Mouse (Mus musculus) adrenal gland (tissue): ENCODE measurements at regions not wholly inside any gene's neighbourhood (a gene's known extent, or its start where the extent isn't known, plus 50 kb on each side); places are given as distances from the start of the nearest gene placed in this dataset.
"Not testable (repeated sequence)": the region's sequence is repeated elsewhere in the genome, so short reads cannot be mapped to it uniquely, and the experiment has no call there.

ENCODE experiments used
- intact Hi-C: fragments of 180-260 bp; cut with DNase I; formaldehyde crosslinking; loops from one replicate; pipeline ENCODE4 v1.15.1; 2025

GRCm38 (mm10) chr7:111969198-111969887, 54.0 kb upstream of the Usp47 start:
- intact Hi-C loops = loop anchor here (2.0 to 10.0 kb wide), 5 partner anchors 97 to 917 kb away; no protein-coding TSS in a partner anchor

DNA sequence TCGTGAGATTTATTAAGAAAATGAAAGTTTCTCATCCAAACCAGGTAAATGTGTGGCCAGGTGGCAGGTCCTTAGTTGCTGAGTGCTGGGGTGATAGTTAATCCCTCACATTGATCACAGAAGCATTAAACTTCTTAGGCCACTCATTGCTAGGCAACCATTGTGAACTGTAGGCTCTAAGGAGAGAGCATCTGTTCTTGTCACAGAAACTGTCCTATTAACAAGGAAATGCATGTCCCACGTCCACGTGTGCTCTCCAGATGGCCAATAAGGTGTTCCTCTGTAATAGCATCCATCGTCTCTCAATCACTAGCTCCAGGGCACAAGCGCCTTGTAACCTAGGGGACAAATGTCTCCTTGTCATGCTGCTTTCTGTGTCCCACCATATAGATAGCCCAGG, 55.0 kb upstream of the Usp47 start:
- intact Hi-C loops = loop anchor here (2.0 to 10.0 kb wide), 5 partner anchors 96 to 916 kb away; no protein-coding TSS in a partner anchor

- intact Hi-C loops = loop anchor here (5.0 to 10.0 kb wide), 3 partner anchors 94 to 914 kb away; no protein-coding TSS in a partner anchor
Observed at GRCm38 (mm10) chr7:111966716-111967115, 56.6 kb upstream of the Usp47 start.

DNA sequence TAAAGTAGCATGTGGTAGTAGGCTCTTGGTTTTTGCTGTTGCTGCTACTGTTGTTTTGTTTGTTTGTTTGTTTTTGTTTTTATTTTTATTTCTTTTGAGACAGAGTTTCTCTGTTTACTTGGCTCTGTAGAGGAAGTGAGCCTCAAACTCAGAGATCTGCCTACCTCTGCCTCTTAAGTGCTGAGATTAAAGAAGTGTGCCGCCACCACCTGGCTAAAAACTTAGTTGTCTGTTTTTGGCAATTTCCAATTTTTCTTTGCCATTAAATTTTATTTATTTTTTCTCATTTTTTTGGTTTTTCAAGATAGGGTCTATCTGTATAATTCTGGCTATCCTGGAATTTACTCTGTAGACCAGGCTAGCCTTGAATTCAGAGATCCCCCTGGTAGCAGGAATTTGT, 59.3 kb upstream of the Usp47 start:
- intact Hi-C loops = loop anchor here (10.0 kb wide), 1 partner anchor 629 kb away; no protein-coding TSS in a partner anchor

DNA sequence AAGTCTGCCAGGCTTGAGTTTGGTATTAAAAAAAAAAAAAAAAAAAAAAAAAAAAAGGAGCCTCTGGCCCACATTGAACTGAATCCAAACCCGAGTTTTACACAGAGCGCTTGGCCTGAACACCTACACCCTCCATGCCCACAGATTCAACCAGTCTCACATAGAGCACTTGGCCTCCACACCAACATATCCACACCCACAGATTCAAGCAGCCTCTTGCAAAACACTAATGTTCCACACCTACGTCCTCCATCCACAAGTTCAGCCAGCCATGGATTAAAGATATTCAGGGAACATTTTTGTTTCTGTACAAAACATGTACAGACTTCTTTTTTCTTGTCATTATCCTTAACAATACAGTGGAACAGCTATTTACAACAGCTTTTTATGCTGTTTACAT, 63.3 kb upstream of the Usp47 start:
- intact Hi-C loops = loop anchor here (10.0 kb wide), 1 partner anchor 625 kb away; no protein-coding TSS in a partner anchor

GRCm38 (mm10) chr7:111956671-111957070, 66.6 kb upstream of the Usp47 start:
- intact Hi-C loops = no loop called here

- intact Hi-C loops = no loop called here
Observed at GRCm38 (mm10) chr7:111939631-111940030, 83.7 kb upstream of the Usp47 start.

GRCm38 (mm10) chr7:111937547-111937946, 85.8 kb upstream of the Usp47 start:
- intact Hi-C loops = no loop called here

GRCm38 (mm10) chr7:111937102-111937501, 86.2 kb upstream of the Usp47 start:
- intact Hi-C loops = no loop called here

GRCm38 (mm10) chr7:111932725-111933124, 90.6 kb upstream of the Usp47 start:
- intact Hi-C loops = no loop called here

- intact Hi-C loops = no loop called here
Observed at GRCm38 (mm10) chr7:111919961-111920360, 103.3 kb upstream of the Usp47 start.

DNA sequence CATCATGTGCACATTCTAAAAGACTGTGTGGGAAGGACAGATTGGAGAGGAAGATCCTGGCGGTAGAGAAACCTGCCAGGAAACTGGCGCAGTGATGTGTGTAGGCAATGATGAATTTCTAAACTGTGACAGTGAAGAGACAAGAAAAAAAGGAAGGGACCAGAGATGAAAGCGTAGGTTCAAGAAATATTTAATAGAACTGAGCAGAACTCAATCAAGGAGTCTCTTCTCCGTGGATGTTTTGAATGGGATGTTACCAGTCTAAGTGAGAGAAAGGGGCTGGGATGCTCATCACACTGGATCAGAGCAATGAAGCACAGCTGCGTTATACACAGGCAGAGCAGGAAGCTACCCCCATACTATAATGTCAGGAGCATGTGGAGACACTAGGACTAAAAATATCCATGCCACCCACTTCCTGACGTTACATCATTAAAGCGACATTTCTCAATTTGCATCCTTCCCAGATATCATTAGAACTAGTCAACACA, 119.5 kb upstream of the Usp47 start:
- intact Hi-C loops = no loop called here

DNA sequence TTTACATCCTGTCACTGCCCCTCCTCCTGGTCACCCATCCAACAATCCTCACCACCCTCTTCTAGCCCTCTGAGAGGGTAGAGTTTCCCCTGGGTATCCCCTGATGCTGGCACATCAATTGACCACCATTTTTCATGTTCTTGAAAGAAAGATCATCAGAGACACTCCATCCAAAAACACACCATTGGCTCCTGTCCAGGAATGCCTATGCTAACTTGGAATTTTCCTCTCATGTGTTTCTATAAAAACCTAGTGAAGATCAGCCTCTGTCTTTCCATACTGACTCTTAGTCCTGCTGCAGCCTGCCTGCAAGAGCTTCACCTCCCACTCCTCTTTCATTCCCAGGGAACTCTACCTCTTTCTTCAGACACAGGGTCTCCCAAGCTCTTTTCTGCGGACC, 117.2 kb upstream of the Galnt18 start:
- intact Hi-C loops = no loop called here

GRCm38 (mm10) chr7:111896255-111896654, 116.5 kb upstream of the Galnt18 start:
- intact Hi-C loops = no loop called here

GRCm38 (mm10) chr7:111882991-111883390, 103.2 kb upstream of the Galnt18 start:
- intact Hi-C loops = no loop called here

- intact Hi-C loops = no loop called here
Observed at GRCm38 (mm10) chr7:111880067-111880675, 100.4 kb upstream of the Galnt18 start.

DNA sequence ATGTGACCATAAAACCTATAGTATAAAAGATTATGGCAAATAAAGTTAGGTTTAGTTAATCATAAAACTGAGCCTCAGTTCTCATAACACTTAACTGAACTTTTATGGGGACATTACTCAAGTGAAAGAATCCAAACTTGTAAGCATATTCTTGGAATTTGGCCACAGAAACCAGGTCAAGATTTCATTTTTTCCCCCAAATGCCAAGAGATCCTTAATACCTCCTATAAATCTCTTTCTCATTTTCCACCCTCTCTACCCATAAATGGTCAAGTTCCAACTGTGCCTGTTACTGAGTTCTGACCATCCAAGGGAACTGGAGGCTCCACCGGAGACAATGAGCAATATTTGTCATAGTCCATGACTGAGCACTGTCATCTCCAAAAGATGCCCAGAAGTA, 97.8 kb upstream of the Galnt18 start:
- intact Hi-C loops = no loop called here

DNA sequence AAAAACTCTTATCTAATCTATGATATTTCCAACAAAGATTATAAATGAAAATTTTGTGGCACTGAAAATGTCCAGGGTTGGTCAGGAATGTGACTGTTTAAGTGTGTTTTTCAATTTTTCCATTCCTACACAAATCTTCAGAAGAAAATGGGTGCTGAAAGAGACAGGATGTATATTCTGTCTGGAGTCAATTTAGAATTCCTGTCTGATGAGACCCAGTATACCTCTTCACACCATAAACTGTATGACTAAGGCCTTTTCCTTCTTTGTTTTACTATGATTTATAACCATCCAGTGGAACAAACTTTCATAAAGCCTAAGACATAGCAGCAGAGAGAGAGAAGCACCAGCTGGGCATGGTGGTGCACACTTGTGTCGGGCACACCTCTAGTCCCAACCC, 96.2 kb upstream of the Galnt18 start:
- intact Hi-C loops = no loop called here

- intact Hi-C loops = loop anchor here (10.0 kb wide), 1 partner anchor 425 kb away; no protein-coding TSS in a partner anchor
Observed at GRCm38 (mm10) chr7:111869337-111869736, 89.6 kb upstream of the Galnt18 start.

DNA sequence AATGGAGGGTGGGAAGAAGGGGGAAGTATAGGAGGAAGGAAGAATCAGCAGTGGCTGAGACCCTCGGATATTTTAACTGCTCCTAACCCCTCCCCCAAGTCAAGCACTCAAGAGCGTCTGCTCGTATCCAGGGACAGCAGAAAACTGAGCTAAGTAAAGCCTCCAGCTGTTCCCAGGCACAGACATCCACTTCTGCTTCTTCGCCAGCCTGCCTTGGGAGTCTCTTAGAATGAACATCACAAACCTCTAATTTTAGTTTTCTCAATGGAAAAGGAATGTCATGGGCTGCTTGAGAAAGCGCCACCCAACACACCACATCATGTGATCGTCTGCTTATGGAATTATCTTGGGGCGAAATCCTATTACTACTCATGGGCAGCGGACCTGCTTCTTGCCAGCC, 83.3 kb upstream of the Galnt18 start:
- intact Hi-C loops = loop anchor here (10.0 kb wide), 1 partner anchor 418 kb away; no protein-coding TSS in a partner anchor

- intact Hi-C loops = not testable (repeated sequence)
Observed at GRCm38 (mm10) chr7:111858291-111858690, 78.5 kb upstream of the Galnt18 start.

- intact Hi-C loops = no loop called here
Observed at GRCm38 (mm10) chr7:111856977-111857376, 77.2 kb upstream of the Galnt18 start.
